Comparison of ENCODE assay signal across 10 mouse cellular contexts in genomic region chr19:26891306-26891964, GRCm38 (mm10). TPM values are rescaled to one million over a fixed set of nuclear protein-coding genes. Genes with fewer than 3 reads are reported as not detected.
A peak's percentile ranks its signal among the peaks of the same experiment; 100 is the strongest.
DNase-seq lines count a peak whose midpoint lies in the region; ATAC-seq lines count a peak whose summit lies in the region.
"Had no signal": no experiment of that assay in that cellular context is flagged by ENCODE, and none has a peak within 500 bp of the region (broad histone marks: within the 10 kb centered on the region; RNA-seq: fewer than 3 reads in every experiment).

No protein-coding gene starts in this region.

- no peak for ATAC-seq in inflammation-experienced regulatory T-cells, adult 6 months
- ATAC-seq in megakaryocyte, adult 5-6 weeks (ENCODE audit: poor library complexity, severe bottlenecking), result no peak

- DNase-seq in left cerebral cortex, adult 18-20 months (ENCODE audit: low spot score in 2 of 2), result peak; percentile 27 to 34
- DNase-seq in left cerebral cortex, adult 11 months (ENCODE audit: low spot score), result no peak
- DNase-seq in fat pad, adult 2 months (ENCODE audit: extremely low read depth, low read depth, low spot score), result peak; percentile 97
- DNase-seq in kidney, adult 9 months, result peak; percentile 48
- DNase-seq in right cerebral cortex, adult 2 months (ENCODE audit: low spot score in 2 of 2), result peak; percentile 46 to 55
- DNase-seq in spleen, postnatal 4 days (ENCODE audit: low spot score in 2 of 2), result no peak

RNA-seq across cellular contexts. Expression of gene Gm815, which starts 5.8 kb away (rescaled TPM):
- not detected for total RNA-seq in left cerebral cortex, adult 18-20 months (2021)
- not detected for polyA plus RNA-seq in inflammation-experienced regulatory T-cells, adult 6 months (2017; shearing (Covaris generic))
- total RNA-seq in megakaryocyte, adult 5-6 weeks (2015), result not detected in 2 replicates
- not detected in 2 replicates for total RNA-seq in megakaryocyte, adult 5-6 weeks (2017)
- polyA plus RNA-seq: limb, embryonic 11.5 days; neural tube, embryonic 14.5 days had no signal

Comparison
In these comparisons a context has a peak if more than half of its experiments do, and no peak if none do; other contexts are left out.
1. DNase-seq: peak in left cerebral cortex, adult 18-20 months (2 of 2), fat pad, adult 2 months (single experiment), kidney, adult 9 months (single experiment) and right cerebral cortex, adult 2 months (2 of 2); none in left cerebral cortex, adult 11 months (single experiment) and spleen, postnatal 4 days (0 of 2).